Comparison of ENCODE assay signal across 15 mouse cellular contexts in the genomic region with DNA sequence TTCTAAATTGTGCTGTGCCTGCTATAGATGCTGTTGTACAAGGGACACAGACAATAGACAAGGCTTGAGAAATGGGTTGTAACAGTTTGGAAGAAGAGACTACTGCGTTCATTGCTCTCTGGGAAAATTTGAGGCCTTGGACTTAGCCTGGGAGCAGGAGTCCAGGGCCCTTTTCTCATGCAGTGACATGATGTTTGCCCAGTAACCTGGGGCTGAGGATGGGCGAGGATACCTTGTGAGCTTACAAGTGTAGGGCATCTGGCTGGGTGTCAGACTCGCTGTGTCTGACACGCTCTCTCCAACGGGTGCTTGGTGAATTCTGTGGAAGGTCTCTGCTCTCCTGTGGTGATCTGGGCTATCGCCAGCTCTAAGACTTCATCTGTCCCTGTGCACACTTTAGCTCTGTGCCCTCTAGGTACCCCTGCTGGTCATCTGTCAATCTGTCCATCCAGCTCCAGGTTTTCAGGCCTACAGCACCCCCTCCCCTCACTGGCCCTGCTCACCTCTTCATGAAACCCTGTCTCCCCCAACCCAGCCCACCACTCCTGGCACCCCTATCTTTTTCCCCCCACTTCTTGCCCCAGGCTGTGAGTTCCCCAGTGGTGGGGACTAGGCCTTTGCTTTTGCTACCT. TPM values are rescaled to one million over a fixed set of nuclear protein-coding genes. Genes with fewer than 3 reads are reported as not detected.
DNase-seq lines count a peak whose midpoint lies in the region; ATAC-seq and TF ChIP-seq lines count a peak whose summit lies in the region.
"Had no signal": no experiment of that assay in that cellular context is flagged by ENCODE, and none has a peak within 500 bp of the region (broad histone marks: within the 10 kb centered on the region; RNA-seq: fewer than 3 reads in every experiment).

No protein-coding gene starts in this region.

- no peak overlapping the region for H3K27ac ChIP-seq in cerebellum, adult 2 months (ENCODE audit: insufficient read depth, low read length)
- H3K27ac ChIP-seq in heart, embryonic 13.5 days (replicated peaks) = no peak overlapping the region
- no peak overlapping the region for H3K27ac ChIP-seq in neural tube, embryonic 13.5 days (replicated peaks)
- no peak overlapping the region for H3K27ac ChIP-seq in neural tube, embryonic 15.5 days (replicated peaks)
- peak overlapping the region; percentile 31; the same call in 1 of the 2 replicates for H3K27ac ChIP-seq in liver, embryonic 15.5 days (replicated peaks)
- H3K27ac ChIP-seq: hindbrain, embryonic 12.5 days had no signal

- TF ChIP-seq POLR2A in cerebellum, adult 2 months (IDR thresholded peaks at IDR 0.05; ENCODE audit: borderline replicate concordance, insufficient read depth, low read length) = no peak

- WGBS in cerebellum, adult 2 months = 42% methylated on average over 6 of the region's 6 CpGs
- WGBS in heart, embryonic 13.5 days = 87% methylated on average over 6 of the region's 6 CpGs
- 81% methylated on average over 6 of the region's 6 CpGs for WGBS in neural tube, embryonic 13.5 days
- 82% methylated on average over 6 of the region's 6 CpGs for WGBS in neural tube, embryonic 15.5 days
- WGBS in liver, embryonic 15.5 days (ENCODE audit: insufficient replicate concordance) = 82% methylated on average over 6 of the region's 6 CpGs

- peaks cover 29% of the 10 kb centered on the region for H3K4me1 ChIP-seq in cerebellum, adult 2 months (ENCODE audit: control insufficient read depth, insufficient read depth, low read length)
- H3K4me1 ChIP-seq in heart, embryonic 13.5 days = peaks cover 75% of the 10 kb centered on the region
- H3K4me1 ChIP-seq in neural tube, embryonic 13.5 days (replicated peaks) = peaks cover 66% of the 10 kb centered on the region
- H3K4me1 ChIP-seq in neural tube, embryonic 15.5 days = peaks cover 64% of the 10 kb centered on the region
- H3K4me1 ChIP-seq in liver, embryonic 15.5 days (replicated peaks) = peaks cover 85% of the 10 kb centered on the region

- DNase-seq in cerebellum, adult 11-12 months = peak; percentile 57
- no peak for DNase-seq in cerebellum, adult 2 months
- no peak for DNase-seq in heart, postnatal 4 days
- DNase-seq in frontal cortex, adult 2 months (ENCODE audit: extremely low spot score in 1 of 2, low spot score in 1 of 2) = no peak
- DNase-seq: gastrocnemius, postnatal 14 days; lung, postnatal 14 days; midbrain, embryonic 14.5 days; retina, postnatal 1 day; thymus, adult 18-20 months had no signal

- peak overlapping the region; percentile 88; the same call in 1 of the 2 replicates for H3K9ac ChIP-seq in heart, embryonic 13.5 days
- H3K9ac ChIP-seq in neural tube, embryonic 13.5 days = peak overlapping the region; percentile 38; the same call in 1 of the 2 replicates
- no peak overlapping the region for H3K9ac ChIP-seq in neural tube, embryonic 15.5 days (replicated peaks)
- no peak overlapping the region for H3K9ac ChIP-seq in liver, embryonic 15.5 days
- H3K9ac ChIP-seq: hindbrain, embryonic 12.5 days; kidney, embryonic 15.5 days had no signal

- no peak for ATAC-seq in heart, embryonic 13.5 days (ENCODE audit: extremely low read depth, insufficient number of reproducible peaks, low FRiP score, low TSS enrichment)
- no peak for ATAC-seq in neural tube, embryonic 13.5 days (ENCODE audit: low read depth)
- ATAC-seq in neural tube, embryonic 15.5 days (ENCODE audit: low FRiP score) = no peak
- no peak for ATAC-seq in liver, embryonic 15.5 days (ENCODE audit: insufficient read depth)

- H3K9me3 ChIP-seq in heart, embryonic 13.5 days = no peaks in the 10 kb centered on the region
- no peaks in the 10 kb centered on the region for H3K9me3 ChIP-seq in neural tube, embryonic 13.5 days
- no peaks in the 10 kb centered on the region for H3K9me3 ChIP-seq in neural tube, embryonic 15.5 days (replicated peaks)
- H3K9me3 ChIP-seq in liver, embryonic 15.5 days (replicated peaks) = no peaks in the 10 kb centered on the region
- H3K9me3 ChIP-seq: hindbrain, embryonic 12.5 days; kidney, embryonic 15.5 days had no signal

- peaks cover 18% of the 10 kb centered on the region for H3K36me3 ChIP-seq in heart, embryonic 13.5 days
- H3K36me3 ChIP-seq in neural tube, embryonic 13.5 days = no peaks in the 10 kb centered on the region
- no peaks in the 10 kb centered on the region for H3K36me3 ChIP-seq in neural tube, embryonic 15.5 days
- H3K36me3 ChIP-seq in liver, embryonic 15.5 days (replicated peaks) = peaks cover 11% of the 10 kb centered on the region

- H3K27me3 ChIP-seq in cerebellum, adult 2 months (ENCODE audit: control insufficient read depth, insufficient read depth, low read length) = no peaks in the 10 kb centered on the region
- H3K27me3 ChIP-seq in heart, embryonic 13.5 days (replicated peaks) = no peaks in the 10 kb centered on the region
- no peaks in the 10 kb centered on the region for H3K27me3 ChIP-seq in neural tube, embryonic 13.5 days
- no peaks in the 10 kb centered on the region for H3K27me3 ChIP-seq in neural tube, embryonic 15.5 days (replicated peaks)
- H3K27me3 ChIP-seq in liver, embryonic 15.5 days = no peaks in the 10 kb centered on the region
- H3K27me3 ChIP-seq: hindbrain, embryonic 12.5 days; kidney, embryonic 15.5 days had no signal

- H3K4me3 ChIP-seq in cerebellum, adult 2 months (replicated peaks; ENCODE audit: insufficient read depth, low read depth, low read length) = no peak overlapping the region
- no peak overlapping the region for H3K4me3 ChIP-seq in heart, embryonic 13.5 days
- no peak overlapping the region for H3K4me3 ChIP-seq in neural tube, embryonic 13.5 days
- no peak overlapping the region for H3K4me3 ChIP-seq in neural tube, embryonic 15.5 days (replicated peaks)
- no peak overlapping the region for H3K4me3 ChIP-seq in liver, embryonic 15.5 days (replicated peaks)
- H3K4me3 ChIP-seq: hindbrain, embryonic 12.5 days; kidney, embryonic 15.5 days had no signal

- peak overlapping the region; percentile 16; the same call in 1 of the 2 replicates for H3K4me2 ChIP-seq in heart, embryonic 13.5 days
- no peak overlapping the region for H3K4me2 ChIP-seq in neural tube, embryonic 13.5 days
- H3K4me2 ChIP-seq in neural tube, embryonic 15.5 days = no peak overlapping the region
- H3K4me2 ChIP-seq in liver, embryonic 15.5 days = no peak overlapping the region
- H3K4me2 ChIP-seq: hindbrain, embryonic 12.5 days; kidney, embryonic 15.5 days had no signal

- no peak for TF ChIP-seq CTCF in cerebellum, adult 2 months (IDR thresholded peaks at IDR 0.05; ENCODE audit: borderline replicate concordance, insufficient read depth, low read depth, low read length)

RNA-seq across cellular contexts. Expression of a gene that starts 5.0 kb away (rescaled TPM):
- polyA plus RNA-seq in cerebellum, adult 2 months (2012; rRNA removed) = 17.9 and 18.0 TPM in 2 replicates
- polyA plus RNA-seq in heart, embryonic 13.5 days (2015; fragmentation: Nextera tagmentation; extraction: Ambion mirVana) = 3.3 and 3.5 TPM in 2 replicates
- total RNA-seq in heart, postnatal 4 days (2021) = 10 to 100 TPM; 14.8 to 15.7 TPM
- 8.4 and 8.9 TPM in 2 replicates for polyA plus RNA-seq in neural tube, embryonic 13.5 days (2015; fragmentation: Nextera tagmentation; extraction: Ambion mirVana)
- 7.0 and 7.3 TPM in 2 replicates for polyA plus RNA-seq in neural tube, embryonic 15.5 days (2015; fragmentation: Nextera tagmentation; extraction: Ambion mirVana)
- 1.4 and 1.5 TPM in 2 replicates for polyA plus RNA-seq in liver, embryonic 15.5 days (2015; fragmentation: Nextera tagmentation; extraction: Ambion mirVana)
- polyA plus RNA-seq in frontal cortex, adult 2 months (2012; rRNA removed) = 18.2 and 20.8 TPM in 2 replicates

Comparison
In these comparisons a context has a peak if more than half of its experiments do, and no peak if none do; other contexts are left out.
1. H3K9ac ChIP-seq: peak in heart, embryonic 13.5 days (single experiment) and neural tube, embryonic 13.5 days (single experiment); none in neural tube, embryonic 15.5 days (single experiment) and liver, embryonic 15.5 days (single experiment).